Mouse (Mus musculus): ENCODE data around the gene Mn1. TPM values are rescaled to one million over a fixed set of nuclear protein-coding genes. Genes with fewer than 3 reads are reported as not detected.

Gene Mn1
- total and polyA plus RNA-seq, 3 experiments: not detected

DNA sequence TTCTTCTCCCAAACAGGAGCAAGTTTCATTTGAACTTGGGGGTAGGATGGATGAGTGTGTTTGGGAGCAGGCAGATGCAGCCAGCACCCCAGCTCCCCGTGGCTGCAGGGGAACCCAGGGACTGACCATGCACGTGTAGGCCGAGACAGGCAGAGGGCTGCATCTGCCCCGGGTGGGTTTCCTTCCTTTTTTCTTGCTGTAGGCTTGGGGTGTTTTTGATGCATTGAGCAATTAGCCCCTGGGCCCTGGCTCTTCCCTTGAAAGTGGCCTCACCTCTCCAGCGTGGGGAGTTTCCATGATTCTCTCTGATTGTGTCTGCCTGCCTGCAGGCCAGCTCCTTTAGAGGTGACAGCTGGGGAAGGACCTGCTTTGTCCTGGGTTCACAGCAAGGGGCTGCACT lies 15.7 kb downstream of the Mn1 start:
- H3K27ac ChIP-seq (ENCODE audit: control insufficient read depth, low read depth, low read length): no peak overlapping the region
- no peaks in the 10 kb centered on the region for H3K27me3 ChIP-seq (ENCODE audit: control insufficient read depth in 1 of 2, insufficient read depth in 2 of 2, low read length in 2 of 2)
- no peaks in the 10 kb centered on the region for H3K9me3 ChIP-seq (replicated peaks; ENCODE audit: insufficient read depth, low read length)

DNA sequence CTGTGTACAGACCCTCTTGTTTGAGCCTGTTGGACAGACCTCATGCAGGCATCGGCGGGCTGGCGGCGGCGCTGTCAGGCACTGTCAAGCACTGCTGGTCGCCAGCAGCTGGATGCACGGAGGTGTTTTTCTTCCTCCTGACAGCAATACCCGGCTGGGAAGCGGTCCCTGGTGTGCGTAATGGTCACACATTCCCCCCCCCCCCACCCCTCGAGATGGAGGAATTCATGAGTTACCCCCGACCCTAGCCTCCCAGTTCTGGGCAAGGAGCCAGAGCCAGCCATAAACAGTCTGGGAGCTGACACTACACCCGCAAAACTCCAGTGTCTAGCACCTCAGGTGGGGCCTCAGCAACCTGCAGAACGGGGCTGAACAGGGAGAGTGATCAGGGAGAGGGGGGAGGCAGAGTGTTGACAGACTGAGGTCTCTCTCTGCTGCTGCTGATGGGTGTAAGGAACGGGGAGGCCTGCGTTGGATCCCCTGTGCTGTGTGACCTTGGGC lies 17.2 kb downstream of the Mn1 start:
- no peak overlapping the region for H3K9ac ChIP-seq (ENCODE audit: control insufficient read depth, low read depth, low read length, poor library complexity, severe bottlenecking)
- DNase-seq (ENCODE audit: low read depth, low spot score): no peak
- no peak overlapping the region for H3K4me3 ChIP-seq (ENCODE audit: control insufficient read depth in 1 of 2, insufficient read depth in 1 of 2, low read depth in 2 of 2, low read length in 2 of 2)
- H3K36me3 ChIP-seq (ENCODE audit: control insufficient read depth in 1 of 2, insufficient read depth in 2 of 2, low read length in 2 of 2): no peaks in the 10 kb centered on the region
- no peaks in the 10 kb centered on the region for H3K9me3 ChIP-seq (replicated peaks; ENCODE audit: insufficient read depth, low read length)
- H3K27ac ChIP-seq (ENCODE audit: control insufficient read depth, low read depth, low read length): no peak overlapping the region
- no peaks in the 10 kb centered on the region for H3K27me3 ChIP-seq (ENCODE audit: control insufficient read depth in 1 of 2, insufficient read depth in 2 of 2, low read length in 2 of 2)
- H3K79me2 ChIP-seq (ENCODE audit: control insufficient read depth, insufficient read depth, low read length, poor library complexity): no peaks in the 10 kb centered on the region
- no peak for TF ChIP-seq ZKSCAN1 (IDR thresholded peaks at IDR 0.05; ENCODE audit: low read depth, low read length)
- no peak for TF ChIP-seq TCF12 (IDR thresholded peaks at IDR 0.05; ENCODE audit: low read depth, low read length)
- no peak for TF ChIP-seq SIN3A (IDR thresholded peaks at IDR 0.05; ENCODE audit: low read length)
- no peak for TF ChIP-seq USF1 (IDR thresholded peaks at IDR 0.05; ENCODE audit: low read depth, low read length)
- no peak for TF ChIP-seq MAZ (IDR thresholded peaks at IDR 0.05; ENCODE audit: low read depth, low read length)
- no peak for TF ChIP-seq HCFC1 (IDR thresholded peaks at IDR 0.05; ENCODE audit: low read depth, low read length)
- no peak for TF ChIP-seq POLR2AphosphoS5 (IDR thresholded peaks at IDR 0.05; ENCODE audit: borderline replicate concordance, low read depth, low read length)
- no peak for TF ChIP-seq GATA1 (IDR thresholded peaks at IDR 0.05; ENCODE audit: low read depth, low read length)
- TF ChIP-seq JUND (IDR thresholded peaks at IDR 0.05; ENCODE audit: low read depth, low read length): no peak
- no peak for TF ChIP-seq RAD21 (IDR thresholded peaks at IDR 0.05; ENCODE audit: low read depth, low read length)
- H3K4me1 ChIP-seq (ENCODE audit: control insufficient read depth in 1 of 2, insufficient read depth in 2 of 2, low read length in 2 of 2): no peaks in the 10 kb centered on the region

More for the DNA sequence above, 15.7 kb downstream of the Mn1 start:
- no peak for DNase-seq (ENCODE audit: low read depth, low spot score)
- no peaks in the 10 kb centered on the region for H3K36me3 ChIP-seq (ENCODE audit: control insufficient read depth in 1 of 2, insufficient read depth in 2 of 2, low read length in 2 of 2)
- TF ChIP-seq SIN3A (IDR thresholded peaks at IDR 0.05; ENCODE audit: low read length) (no peak), UBTF (IDR thresholded peaks at IDR 0.05; ENCODE audit: borderline replicate concordance, insufficient read depth, low read depth, low read length) (no peak), RCOR1 (IDR thresholded peaks at IDR 0.05; ENCODE audit: low read depth, low read length) (no peak), MAZ (IDR thresholded peaks at IDR 0.05; ENCODE audit: low read depth, low read length) (no peak), ZKSCAN1 (IDR thresholded peaks at IDR 0.05; ENCODE audit: low read depth, low read length) (no peak), GATA1 (IDR thresholded peaks at IDR 0.05; ENCODE audit: low read depth, low read length) (no peak), CHD1 (IDR thresholded peaks at IDR 0.05; ENCODE audit: low read depth, low read length) (no peak), ZMIZ1 (IDR thresholded peaks at IDR 0.05; ENCODE audit: low read depth, low read length) (no peak)
- no peak overlapping the region for H3K4me3 ChIP-seq (ENCODE audit: control insufficient read depth in 1 of 2, insufficient read depth in 1 of 2, low read depth in 2 of 2, low read length in 2 of 2)
- H3K9ac ChIP-seq (ENCODE audit: control insufficient read depth, low read depth, low read length, poor library complexity, severe bottlenecking): no peak overlapping the region
- no peaks in the 10 kb centered on the region for H3K79me2 ChIP-seq (ENCODE audit: control insufficient read depth, insufficient read depth, low read length, poor library complexity)
- H3K4me1 ChIP-seq (ENCODE audit: control insufficient read depth in 1 of 2, insufficient read depth in 2 of 2, low read length in 2 of 2): no peaks in the 10 kb centered on the region

DNA sequence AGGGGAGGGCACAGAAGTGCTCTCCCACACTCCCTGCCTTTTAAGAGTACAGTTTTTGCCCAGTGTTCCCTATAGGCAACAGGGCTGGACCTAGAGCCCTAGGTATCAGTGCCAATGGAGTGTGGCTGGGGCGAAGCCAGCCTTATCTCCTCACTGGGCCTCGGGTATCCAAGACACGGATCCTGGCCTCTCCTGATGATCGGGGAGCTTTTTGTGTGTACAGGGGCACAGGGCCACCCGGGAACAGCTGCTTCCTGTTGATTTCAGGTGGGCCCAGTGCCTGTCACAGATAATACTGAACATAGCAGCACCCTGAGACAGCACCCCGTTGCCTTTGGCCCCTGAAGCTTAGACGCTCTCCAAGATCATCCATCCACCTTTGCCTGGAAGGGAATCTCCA lies 19.1 kb downstream of the Mn1 start:
- no peak for DNase-seq (ENCODE audit: low read depth, low spot score)
- H3K27me3 ChIP-seq (ENCODE audit: control insufficient read depth in 1 of 2, insufficient read depth in 2 of 2, low read length in 2 of 2): no peaks in the 10 kb centered on the region
- no peaks in the 10 kb centered on the region for H3K9me3 ChIP-seq (replicated peaks; ENCODE audit: insufficient read depth, low read length)
- no peak overlapping the region for H3K9ac ChIP-seq (ENCODE audit: control insufficient read depth, low read depth, low read length, poor library complexity, severe bottlenecking)
- H3K36me3 ChIP-seq (ENCODE audit: control insufficient read depth in 1 of 2, insufficient read depth in 2 of 2, low read length in 2 of 2): no peaks in the 10 kb centered on the region
- no peak overlapping the region for H3K4me3 ChIP-seq (ENCODE audit: control insufficient read depth in 1 of 2, insufficient read depth in 1 of 2, low read depth in 2 of 2, low read length in 2 of 2)
- H3K27ac ChIP-seq (ENCODE audit: control insufficient read depth, low read depth, low read length): no peak overlapping the region
- TF ChIP-seq SIN3A (IDR thresholded peaks at IDR 0.05; ENCODE audit: low read length) (no peak), HCFC1 (IDR thresholded peaks at IDR 0.05; ENCODE audit: low read depth, low read length) (no peak), TBP (IDR thresholded peaks at IDR 0.05; ENCODE audit: low read depth, low read length) (no peak), MAZ (IDR thresholded peaks at IDR 0.05; ENCODE audit: low read depth, low read length) (no peak), POLR2AphosphoS2 (IDR thresholded peaks at IDR 0.05; ENCODE audit: low read length) (no peak), NELFE (IDR thresholded peaks at IDR 0.05; ENCODE audit: low read depth, low read length) (no peak), ZC3H11A (IDR thresholded peaks at IDR 0.05; ENCODE audit: low read depth, low read length) (no peak), MEF2A (IDR thresholded peaks at IDR 0.05; ENCODE audit: extremely low read depth, insufficient replicate concordance, low read depth, low read length, poor library complexity, severe bottlenecking) (no peak), USF1 (IDR thresholded peaks at IDR 0.05; ENCODE audit: low read depth, low read length) (no peak), ELF1 (IDR thresholded peaks at IDR 0.05; ENCODE audit: low read depth, low read length) (no peak), EP300 (IDR thresholded peaks at IDR 0.05; ENCODE audit: low read depth in 1 of 2, low read length in 2 of 2) (no peak), POLR2AphosphoS5 (IDR thresholded peaks at IDR 0.05; ENCODE audit: borderline replicate concordance, low read depth, low read length) (no peak), RCOR1 (IDR thresholded peaks at IDR 0.05; ENCODE audit: low read depth, low read length) (no peak), MAX (IDR thresholded peaks at IDR 0.05; ENCODE audit: low read length) (no peak)
- H3K4me1 ChIP-seq (ENCODE audit: control insufficient read depth in 1 of 2, insufficient read depth in 2 of 2, low read length in 2 of 2): no peaks in the 10 kb centered on the region
- H3K79me2 ChIP-seq (ENCODE audit: control insufficient read depth, insufficient read depth, low read length, poor library complexity): no peaks in the 10 kb centered on the region

Measured in MEL (cell line).